Mouse (Mus musculus) C2C12 (cell line): Measurements from ENCODE around the gene Utrn.
A peak's percentile ranks its signal among the peaks of the same experiment; 100 is the strongest.

Source experiments
- CEBPB ChIP-seq: IDR thresholded peaks from one replicate; pipeline ENCODE4 v1.6.1; 2011; ENCODE audit warnings: low read depth, mild to moderate bottlenecking, control low read depth, moderate library complexity
- CTCF ChIP-seq: IDR thresholded peaks from one replicate; pipeline ENCODE4 v1.5.1; 2011; ENCODE audit not compliant: control insufficient read depth, insufficient read depth, insufficient read length
- MAX ChIP-seq: IDR thresholded peaks from one replicate; pipeline ENCODE4 v1.6.1; 2011; ENCODE audit warnings: mild to moderate bottlenecking, control low read depth
- MYOD1 ChIP-seq: IDR thresholded peaks from one replicate; pipeline ENCODE4 v1.6.1; 2011; ENCODE audit warnings: low read depth; ENCODE audit not compliant: control insufficient read depth, insufficient read length
- USF1 ChIP-seq: IDR thresholded peaks from one replicate; pipeline ENCODE4 v1.6.1; 2011; ENCODE audit warnings: low read depth, mild to moderate bottlenecking, control low read depth, moderate library complexity

DNA sequence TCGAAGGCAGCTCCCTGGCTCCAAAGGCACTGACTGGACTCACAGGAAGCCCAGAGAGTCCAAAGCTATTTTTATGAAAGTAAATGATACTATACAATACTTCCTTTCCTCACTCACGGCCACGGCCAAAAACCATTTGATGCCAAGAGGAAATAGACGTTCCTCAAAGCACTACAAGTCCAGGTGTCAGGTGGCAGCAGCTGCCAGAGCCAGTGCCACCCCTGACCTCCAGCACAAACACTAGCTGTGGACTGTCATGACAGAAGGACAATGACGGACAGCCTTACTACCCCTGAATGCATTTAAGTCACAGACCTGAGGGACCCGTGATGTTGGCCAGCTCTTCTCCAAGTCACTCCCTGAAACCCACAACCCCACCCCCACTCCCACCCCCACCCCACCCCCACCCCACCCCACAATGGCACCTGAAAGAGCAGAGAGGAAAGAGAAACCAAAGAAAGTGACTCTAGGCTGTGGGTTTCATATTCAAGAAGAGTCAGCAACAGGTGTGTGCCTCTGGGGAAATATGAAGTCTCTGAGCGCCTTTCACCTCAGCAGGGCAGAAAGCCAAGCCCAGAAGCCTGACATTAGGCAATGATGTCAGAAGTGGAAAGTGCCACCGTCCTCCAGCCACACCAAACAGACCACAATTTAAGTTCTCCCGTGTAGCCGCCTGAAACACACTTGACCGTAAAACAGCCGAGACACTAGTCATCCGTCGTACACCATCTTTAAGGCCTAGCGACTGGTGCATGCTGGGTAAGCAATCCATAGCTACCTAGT is 45.5 kb downstream of the Utrn start:
- no peak for TF ChIP-seq USF1
- TF ChIP-seq CTCF, result no peak
- TF ChIP-seq MAX, result no peak
- TF ChIP-seq CEBPB, result no peak
- TF ChIP-seq MYOD1, result peak; percentile 28
